Mouse (Mus musculus) natural killer cell, adult 2 months (primary cell): ENCODE data around the gene Mpst.

Source experiments
- DNase-seq, 2 experiments: peaks; one replicate each; pipeline ENCODE4 v3.0.0; 2022; ENCODE audit warnings: low spot score in 2 of 2

Gene Mpst

DNA sequence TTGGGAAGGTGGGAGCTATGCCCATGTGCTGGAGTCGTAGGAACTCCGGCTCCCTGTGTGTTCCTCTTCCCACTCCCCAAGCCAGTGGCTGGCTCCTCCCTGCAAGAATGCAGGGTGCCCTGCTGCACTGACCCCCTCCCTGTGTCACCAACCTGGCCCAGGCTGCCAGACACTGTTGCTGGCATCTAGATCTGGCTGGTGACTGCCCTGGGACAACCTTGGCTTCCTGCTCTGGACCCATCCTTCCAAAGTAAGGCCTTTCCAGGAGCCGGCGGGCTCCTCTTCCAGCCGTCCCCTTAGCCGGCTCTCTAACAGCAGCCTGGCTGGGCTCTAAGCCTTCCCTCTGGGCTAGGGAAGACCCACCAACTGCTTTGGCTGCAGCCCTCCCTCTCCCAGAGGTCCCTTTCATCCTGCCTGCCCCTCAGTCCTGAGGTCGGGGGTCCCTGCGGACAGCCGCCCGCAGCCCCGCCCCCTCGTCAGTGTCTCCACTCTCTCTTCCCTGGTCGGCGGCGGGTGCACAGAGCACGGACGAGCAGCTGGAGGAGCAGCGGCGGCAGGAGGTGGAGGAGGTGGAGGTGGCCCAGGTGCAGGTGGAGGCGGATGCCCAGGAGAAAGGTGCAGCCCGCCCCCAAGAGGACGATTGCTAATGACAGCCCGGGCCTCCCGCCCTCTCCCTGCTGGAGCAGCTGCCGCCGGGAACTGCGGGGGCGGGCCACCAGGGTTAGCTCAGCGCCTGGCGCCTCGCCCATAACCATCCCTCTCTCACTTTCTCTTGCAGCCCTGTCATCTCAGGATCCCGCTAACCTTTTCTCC, 30.4 kb downstream of the Mpst start:
- no peak for DNase-seq

DNA sequence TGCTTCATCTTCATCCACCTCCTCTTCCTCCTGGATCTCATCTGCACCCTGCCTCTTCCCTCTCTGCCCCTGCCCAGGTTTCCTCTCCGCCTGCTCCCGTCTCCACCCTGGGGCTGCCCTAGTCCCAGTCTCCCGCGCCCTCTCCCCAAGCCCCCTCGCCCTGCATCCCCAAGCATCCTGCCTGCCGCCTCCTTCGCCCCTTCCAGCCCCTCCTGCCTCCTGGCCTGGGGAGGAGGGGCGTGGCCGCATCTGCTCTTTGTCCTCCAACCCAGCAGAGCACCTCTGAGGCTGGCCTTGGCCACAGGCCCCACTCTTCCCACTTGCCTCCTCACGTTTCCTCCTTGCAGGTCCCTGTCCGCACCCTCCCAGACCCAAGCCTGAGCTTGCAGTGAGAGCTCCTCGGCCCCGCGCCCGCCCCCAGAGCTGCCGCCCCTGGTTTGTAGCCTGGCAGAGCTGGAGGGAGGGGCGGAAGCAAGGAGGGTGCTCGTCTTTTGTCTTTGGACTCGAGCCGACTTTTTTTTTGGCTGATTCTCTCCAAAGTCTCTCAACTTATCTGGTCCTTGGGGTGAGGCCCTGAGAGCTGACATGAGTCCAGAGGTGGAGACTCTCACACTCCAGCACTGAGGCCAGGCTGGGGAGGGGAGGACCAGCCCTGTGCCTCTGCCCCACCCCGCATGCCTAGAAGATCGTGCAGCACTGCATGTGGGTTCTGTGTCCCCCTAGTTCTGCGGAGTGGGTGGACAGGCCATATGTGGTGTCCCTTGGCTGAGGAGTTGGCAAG, 31.2 kb downstream of the Mpst start:
- no peak for DNase-seq

DNA sequence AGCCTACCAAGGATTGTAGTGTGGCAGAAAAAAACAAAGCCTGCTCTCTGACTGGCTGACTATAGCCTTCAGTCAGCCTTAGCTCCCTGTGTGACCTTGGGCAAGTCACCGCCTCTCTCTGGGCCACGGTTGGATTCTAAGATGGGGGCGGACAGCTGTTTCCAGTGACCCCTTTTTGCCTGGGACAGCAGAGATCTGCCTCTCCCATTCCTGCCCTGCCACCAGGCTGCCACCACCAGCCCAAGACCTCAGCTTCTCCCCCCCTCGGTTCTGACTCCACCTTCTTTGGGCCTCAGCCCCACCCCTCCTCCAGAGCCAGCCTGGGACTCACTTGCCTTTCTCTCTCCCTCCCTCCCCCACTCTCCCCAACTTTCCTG, 31.8 kb downstream of the Mpst start:
- DNase-seq, result no peak

DNA sequence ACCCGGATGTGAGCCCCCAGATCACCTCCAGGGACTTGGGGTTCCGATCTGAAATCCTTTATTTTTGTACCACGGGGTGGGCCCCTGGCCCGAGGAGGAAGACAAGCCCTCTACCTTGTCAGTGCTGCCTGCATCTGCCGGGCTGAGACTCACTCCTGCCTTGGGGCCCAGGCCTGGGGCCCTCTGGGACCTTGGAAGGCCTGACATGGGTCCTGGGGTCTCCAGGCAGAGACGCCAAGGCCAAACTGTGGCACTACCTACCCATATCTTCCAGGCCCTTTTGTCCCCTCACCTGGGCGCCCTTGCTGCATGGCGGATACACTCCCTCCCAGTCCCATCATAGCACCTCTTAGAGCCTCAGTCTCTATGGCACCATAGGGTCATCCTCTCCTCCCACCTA, 32.3 kb downstream of the Mpst start:
- no peak for DNase-seq

DNA sequence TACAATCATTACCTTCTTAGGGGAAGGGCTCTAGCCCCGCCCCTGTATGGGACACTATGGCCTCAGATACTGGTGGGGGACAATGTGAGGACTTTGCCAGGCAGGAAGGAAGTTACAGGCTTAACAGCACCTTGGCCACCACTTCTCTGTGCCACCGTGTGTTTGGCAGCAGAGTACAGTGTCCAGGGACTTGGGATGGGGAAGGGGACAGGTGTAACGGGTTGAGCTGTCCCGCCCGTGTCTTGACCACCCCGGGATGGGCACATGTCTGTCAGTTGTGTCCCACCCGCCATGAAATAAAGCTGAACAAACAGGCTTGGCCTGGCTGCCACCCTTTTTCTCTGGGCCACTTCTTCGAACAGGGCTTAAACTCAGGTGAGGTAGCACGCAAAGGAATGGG, 32.8 kb downstream of the Mpst start:
- DNase-seq, result no peak

DNA sequence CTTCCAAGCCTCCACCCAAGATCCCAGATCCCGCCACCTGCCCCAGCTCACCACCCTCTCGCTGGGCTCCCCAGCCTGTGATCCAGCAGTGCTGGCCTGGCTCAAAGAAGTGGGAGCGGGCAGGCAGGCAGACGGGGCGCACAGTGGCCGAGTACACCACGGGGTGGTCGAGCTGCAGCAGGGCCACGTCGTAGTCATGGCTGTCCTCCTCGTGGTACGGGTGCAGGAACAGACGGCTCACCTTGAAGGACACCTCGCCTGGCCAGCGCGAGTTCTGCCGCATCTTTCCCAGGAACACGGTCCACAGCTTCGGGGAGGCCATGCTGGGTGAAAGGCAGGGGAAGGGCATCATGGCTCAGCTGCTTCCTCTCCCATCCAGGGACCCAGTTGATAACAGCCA, 36.0 kb downstream of the Mpst start:
- DNase-seq, result no peak

DNA sequence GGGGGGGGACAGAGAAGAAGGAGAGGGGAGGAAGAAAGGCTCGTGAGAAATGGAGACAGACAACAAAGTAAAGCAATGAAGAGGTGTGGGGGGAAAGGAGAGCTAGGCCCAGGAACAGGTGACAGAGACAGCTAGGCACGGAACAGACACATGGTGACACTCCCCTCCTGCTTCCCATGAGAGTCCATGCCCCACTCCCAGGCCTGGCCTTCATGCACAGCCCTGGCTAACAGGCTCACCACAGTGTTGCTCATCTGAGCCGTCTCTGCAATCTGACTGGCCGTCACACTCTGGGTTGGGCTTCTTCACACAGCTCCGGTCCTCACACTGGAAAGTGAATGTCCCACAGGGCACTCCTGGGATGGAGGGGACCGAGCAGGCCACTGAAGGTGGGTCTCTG, 37.6 kb downstream of the Mpst start:
- DNase-seq, result no peak

DNA sequence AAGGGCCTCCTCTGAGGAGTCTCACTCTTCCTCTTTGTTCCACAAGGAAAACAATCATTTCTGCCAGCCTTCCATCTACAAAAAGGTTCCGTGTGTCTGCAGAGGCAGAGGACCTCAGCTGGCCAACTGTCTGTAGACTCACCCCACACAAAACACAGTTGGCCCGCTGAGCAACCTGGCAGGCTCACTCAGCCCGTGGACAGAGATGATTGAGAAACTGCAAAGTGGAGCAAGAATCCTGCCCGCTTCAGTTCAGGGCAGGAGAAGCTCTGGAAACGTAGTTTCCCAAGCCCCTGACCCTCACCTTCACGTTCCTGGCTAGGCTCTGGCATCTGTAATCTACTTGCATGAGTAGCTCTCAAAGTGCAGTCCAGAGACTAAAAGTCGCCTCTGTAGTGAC, 40.9 kb downstream of the Mpst start:
- DNase-seq, result no peak

DNA sequence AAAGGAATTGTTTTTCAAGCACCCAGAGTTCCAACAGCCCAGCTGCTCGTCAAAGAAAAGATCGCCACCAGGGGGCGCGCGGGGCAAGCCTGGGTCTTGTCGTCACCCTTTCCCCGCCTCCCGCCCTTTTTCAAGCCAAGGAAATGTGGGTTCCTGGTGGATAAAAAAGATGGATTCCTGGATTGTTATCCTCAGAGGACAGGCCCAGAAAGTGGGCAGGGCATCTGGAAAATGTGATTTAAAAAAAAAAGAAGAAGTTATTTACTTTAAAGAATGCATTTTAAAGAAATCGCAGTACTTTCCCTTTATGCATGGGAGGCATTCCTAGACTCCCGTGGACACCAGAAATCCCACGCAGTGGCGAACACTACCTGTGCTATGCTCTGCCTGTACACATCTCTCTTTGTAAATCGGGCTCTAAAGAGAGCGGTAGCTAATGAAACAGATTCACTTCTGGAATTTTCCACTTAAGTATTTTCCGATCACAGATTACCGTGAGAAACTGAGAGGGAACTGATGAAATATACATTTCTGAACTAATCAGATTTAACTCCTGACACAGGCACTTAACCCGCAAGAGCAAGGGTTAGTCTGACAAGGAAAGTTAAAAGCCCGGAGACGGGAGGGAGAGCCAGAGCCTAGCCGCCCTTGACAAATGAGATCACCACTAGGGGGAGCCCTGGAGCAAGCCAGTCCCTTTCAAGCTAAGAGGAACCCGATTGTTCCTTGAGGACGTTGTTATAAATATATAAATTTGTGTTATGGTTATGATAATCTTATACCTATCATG, 41.7 kb downstream of the Mpst start:
- DNase-seq, result peak; percentile 89

DNA sequence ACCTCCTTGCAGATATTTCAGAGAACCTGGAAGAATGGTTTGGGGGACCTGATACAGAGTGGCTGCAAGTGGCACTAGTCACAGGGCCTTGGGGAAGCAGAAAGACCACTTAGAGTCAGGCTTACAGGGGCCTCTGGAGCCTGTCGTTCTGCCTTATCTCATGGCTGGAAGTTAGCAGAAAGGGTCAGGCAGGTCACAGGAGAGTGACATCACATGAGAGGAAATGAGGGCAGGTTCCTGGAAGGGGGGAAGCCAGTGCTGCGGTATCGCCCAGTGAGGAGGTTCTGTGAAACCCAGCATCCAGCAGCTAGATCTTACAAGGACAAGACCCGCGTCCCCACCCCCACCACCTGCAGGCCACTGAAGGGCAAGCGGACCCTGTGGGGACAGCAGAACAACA, 42.9 kb downstream of the Mpst start:
- DNase-seq, result peak; percentile 63 to 78

DNA sequence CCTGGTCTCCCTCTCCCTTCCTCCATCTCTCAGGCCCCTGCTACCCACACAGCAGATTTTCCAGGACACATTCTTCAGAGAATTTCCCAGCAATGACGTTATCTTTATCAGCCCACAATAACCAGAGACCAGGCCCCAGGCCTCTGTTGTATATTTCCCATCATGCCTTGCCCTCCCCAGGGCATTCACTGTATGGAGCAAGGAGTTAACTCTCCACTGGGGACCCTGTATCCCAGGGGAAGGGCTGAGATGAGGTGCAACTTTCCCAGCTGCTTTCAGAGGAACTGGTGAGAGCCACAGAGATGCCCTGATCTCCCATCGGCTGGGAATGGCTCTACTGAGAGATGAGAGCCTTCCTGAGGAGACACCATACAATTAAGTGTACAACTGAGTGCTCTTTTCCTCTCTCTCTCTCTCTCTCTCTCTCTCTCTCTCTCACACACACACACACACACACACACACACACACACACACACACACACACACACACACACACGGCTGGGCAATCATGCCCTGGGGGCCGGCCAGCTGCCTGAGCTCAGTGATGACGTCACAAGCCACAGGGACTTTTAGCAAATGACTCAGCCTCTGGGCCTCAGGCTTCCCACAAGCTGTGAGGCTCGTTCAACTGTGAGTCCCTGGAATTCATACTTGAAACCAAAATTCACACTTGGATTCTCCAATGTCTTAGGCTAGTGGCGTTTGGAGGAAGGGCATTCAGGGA, 43.6 kb downstream of the Mpst start:
- DNase-seq, result peak; percentile 87 to 94

DNA sequence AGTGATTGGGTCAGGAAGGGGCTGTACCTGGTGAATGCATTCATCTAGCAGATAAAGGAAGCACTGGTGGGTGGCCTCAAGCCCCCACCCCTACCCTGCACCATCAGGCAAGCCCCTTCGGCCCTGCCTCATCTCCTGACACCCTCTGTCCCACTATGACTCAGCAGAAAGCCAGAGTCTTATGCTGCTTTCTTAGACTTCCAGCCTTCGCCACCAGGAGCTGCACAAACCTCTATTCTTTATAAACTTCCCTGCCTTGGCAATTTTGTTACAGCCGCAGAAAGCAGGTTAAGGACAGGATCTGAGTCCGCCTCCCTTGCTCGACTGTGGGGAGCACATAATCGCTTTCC, 44.2 kb downstream of the Mpst start:
- DNase-seq, result no peak

DNA sequence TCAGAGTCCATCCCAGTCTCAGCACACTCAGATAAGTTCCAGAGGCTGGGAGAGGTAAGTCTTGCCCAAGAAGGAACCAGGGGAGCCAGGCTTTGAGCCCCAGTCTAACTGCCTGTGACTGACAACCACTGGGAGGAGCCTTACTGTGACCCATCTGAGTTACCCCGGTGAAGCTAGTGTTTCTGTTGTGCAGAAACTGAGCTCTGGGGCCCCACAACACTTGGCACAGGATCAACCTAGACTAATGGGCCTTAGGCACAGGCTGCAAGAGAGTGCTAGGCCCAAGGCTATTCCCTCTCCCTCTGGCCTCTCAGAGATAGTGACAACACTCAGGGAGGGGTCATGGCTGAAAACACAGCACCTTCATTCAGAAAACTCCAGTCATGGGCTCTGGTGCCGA, 45.0 kb downstream of the Mpst start:
- peak; percentile 26 to 61 for DNase-seq

DNA sequence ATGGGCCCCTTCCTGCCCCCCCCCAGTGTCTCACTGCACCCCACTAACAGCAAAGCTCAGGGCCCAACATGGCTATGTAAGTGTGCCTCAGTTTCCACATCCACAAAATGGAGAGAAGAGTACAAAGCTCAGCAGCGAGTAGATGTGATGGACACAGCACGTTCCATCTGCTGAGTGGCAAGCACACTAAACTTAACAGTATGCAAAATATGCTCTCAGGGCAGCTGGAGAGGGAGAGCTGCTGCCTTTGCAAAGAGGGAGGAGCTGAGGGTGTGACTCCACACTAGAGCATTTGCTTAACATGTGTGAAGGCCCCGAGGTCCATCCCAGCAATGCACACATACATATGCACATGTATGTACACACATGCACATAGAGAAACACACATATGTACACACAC, 46.7 kb downstream of the Mpst start:
- DNase-seq, result no peak

DNA sequence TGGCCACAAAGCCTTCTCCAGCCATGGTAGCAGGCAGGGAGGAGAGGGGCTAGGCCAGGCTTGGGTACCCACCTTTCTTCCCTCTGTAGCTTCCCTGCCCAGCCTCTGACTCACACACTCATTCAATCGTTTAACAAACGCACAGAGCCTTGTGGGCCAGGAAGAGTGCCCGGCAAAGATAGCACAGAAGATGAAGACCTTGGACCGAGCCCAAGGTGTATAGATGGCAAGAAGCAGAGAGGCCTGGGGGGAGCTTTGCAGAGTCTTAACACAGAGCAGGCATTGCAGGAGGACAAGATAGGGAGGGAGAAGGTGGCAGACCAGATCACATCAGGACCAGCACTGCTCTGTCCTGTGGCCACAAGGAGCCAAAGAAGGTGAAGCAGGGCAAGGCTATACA, 49.0 kb downstream of the Mpst start:
- no peak for DNase-seq

DNA sequence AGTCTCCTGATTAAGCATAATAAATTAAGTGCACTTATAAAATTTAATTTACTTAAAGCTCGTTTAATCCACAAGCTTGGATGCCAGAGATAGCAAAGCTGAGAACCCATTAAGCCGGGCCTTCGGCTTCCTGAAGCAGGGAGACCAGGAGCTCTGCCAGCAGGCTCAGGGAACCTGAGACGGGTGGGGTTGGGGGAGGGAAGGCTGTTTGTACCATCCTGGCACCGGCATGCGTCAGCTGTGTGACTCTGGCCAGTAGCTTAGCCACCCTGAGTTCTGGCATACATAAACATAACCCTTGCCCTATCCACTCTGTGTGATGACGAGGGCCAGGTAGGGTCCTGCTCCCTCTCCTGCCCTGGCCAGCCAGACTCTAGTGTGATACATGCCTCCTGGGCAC, 49.8 kb downstream of the Mpst start:
- no peak for DNase-seq

DNA sequence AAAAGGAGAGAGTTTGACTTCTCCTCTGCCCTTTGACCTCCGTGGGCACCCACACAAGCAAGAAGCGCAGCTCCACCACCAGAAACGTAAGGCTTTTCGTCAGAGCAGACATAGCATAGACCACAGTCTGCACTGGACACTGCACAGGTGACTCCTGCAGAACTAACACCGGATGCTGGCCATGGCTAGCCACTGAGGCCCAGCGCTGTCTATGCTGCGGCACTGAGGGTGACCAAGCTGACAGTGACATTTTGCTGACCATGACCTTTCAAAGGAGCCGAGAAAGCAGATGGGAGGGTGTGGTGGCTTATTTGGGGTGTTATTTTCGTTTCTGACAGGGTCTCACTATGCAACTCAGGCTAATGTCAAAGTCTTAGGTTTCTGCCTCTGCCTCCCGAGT, 51.0 kb downstream of the Mpst start:
- DNase-seq, result peak; percentile 85 to 95

DNA sequence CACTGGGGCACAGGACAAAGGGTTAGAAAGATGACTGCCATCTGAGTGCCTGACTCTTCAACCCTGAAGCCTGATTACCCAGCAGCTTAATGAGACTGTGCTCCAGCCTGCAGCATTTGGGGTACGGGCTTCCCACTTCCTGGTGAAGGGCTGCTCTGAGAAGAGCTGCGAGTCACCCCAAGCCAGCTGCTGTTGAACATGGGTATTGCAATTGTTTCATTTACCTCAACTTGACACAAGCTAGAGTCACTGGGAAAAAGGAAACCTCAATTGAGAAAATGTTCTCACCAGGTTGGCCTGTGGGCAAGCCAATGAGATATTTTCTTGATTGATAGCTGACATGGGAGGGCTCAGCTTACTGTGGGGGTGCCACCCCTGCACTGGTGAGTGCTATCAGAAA, 56.8 kb downstream of the Mpst start:
- DNase-seq, result peak; percentile 66 to 81
